Mouse (Mus musculus): ENCODE measurements at regions not wholly inside any gene's neighbourhood (a gene's known extent, or its start where the extent isn't known, plus 50 kb on each side); places are given as distances from the start of the nearest gene placed in this dataset.

- WGBS: 39% methylated on average over 4 of the region's 4 CpGs
Measured at GRCm38 (mm10) chr2:160062148-160062937, 271.6 kb downstream of the Gm826 start.

DNA sequence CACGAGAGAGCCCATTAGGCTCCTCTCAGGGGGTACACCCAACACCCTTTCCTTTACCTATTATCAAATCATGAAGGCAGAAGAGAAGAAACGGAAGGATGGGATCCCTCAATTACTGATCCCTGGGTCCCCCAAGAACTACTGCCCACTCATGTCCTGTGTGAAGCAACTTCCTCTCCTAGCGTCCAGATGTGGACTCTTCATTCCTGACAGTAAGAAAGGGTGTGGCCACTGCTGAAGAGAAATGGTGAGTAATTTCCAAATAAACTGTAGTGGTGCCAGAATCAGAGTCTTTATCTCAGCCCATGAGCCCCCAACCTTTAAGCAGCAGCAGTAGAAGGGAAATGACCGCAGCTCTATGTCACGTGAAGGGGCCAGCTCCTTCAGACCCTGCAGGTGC lies 273.9 kb downstream of the Gm826 start:
- ATAC-seq (ENCODE audit: low FRiP score, low TSS enrichment): no peak
- Histone ChIP-seq H3K27ac (ENCODE audit: low read depth, low read length) (no peak overlapping the region), H3K4me1 (ENCODE audit: control insufficient read depth, insufficient read depth, low read length) (0 out of 2 replicates have a peak, but pooled peaks cover 3% of the 10 kb centered on the region), H3K9me3 (ENCODE audit: control insufficient read depth, low read length) (no peaks in the 10 kb centered on the region), H3K4me3 (ENCODE audit: low read length) (no peak overlapping the region), H3K27me3 (ENCODE audit: control insufficient read depth, insufficient read depth, low read length) (no peaks in the 10 kb centered on the region), H3K9ac (ENCODE audit: low read depth, low read length) (no peak overlapping the region), H3K36me3 (ENCODE audit: control insufficient read depth, insufficient read depth, low read length) (no peaks in the 10 kb centered on the region), H3K4me2 (replicated peaks; ENCODE audit: low read depth, low read length) (no peak overlapping the region)
- WGBS: 83% methylated on average over 5 of the region's 5 CpGs

More at GRCm38 (mm10) chr2:160062148-160062937, 271.6 kb downstream of the Gm826 start:
- Histone ChIP-seq H3K4me1 (ENCODE audit: control insufficient read depth, insufficient read depth, low read length) (peaks cover 6% of the 10 kb centered on the region; the same call in 1 of the 2 replicates), H3K27ac (ENCODE audit: low read depth, low read length) (no peak overlapping the region), H3K4me2 (replicated peaks; ENCODE audit: low read depth, low read length) (no peak overlapping the region), H3K27me3 (ENCODE audit: control insufficient read depth, insufficient read depth, low read length) (no peaks in the 10 kb centered on the region), H3K36me3 (ENCODE audit: control insufficient read depth, insufficient read depth, low read length) (no peaks in the 10 kb centered on the region), H3K4me3 (ENCODE audit: low read length) (no peak overlapping the region), H3K9ac (ENCODE audit: low read depth, low read length) (no peak overlapping the region), H3K9me3 (ENCODE audit: control insufficient read depth, low read length) (no peaks in the 10 kb centered on the region)
- no peak for ATAC-seq (ENCODE audit: low FRiP score, low TSS enrichment)

- H3K9ac ChIP-seq (ENCODE audit: low read depth, low read length): no peak overlapping the region
- no peak overlapping the region for H3K4me3 ChIP-seq (ENCODE audit: low read length)
- no peaks in the 10 kb centered on the region for H3K27me3 ChIP-seq (ENCODE audit: control insufficient read depth, insufficient read depth, low read length)
- H3K36me3 ChIP-seq (ENCODE audit: control insufficient read depth, insufficient read depth, low read length): no peaks in the 10 kb centered on the region
- 0 out of 2 replicates have a peak, but pooled peaks cover 2% of the 10 kb centered on the region for H3K4me1 ChIP-seq (ENCODE audit: control insufficient read depth, insufficient read depth, low read length)
- no peaks in the 10 kb centered on the region for H3K9me3 ChIP-seq (ENCODE audit: control insufficient read depth, low read length)
- H3K27ac ChIP-seq (ENCODE audit: low read depth, low read length): no peak overlapping the region
- WGBS: 62% methylated on average over 6 of the region's 6 CpGs
- H3K4me2 ChIP-seq (replicated peaks; ENCODE audit: low read depth, low read length): no peak overlapping the region
- ATAC-seq (ENCODE audit: low FRiP score, low TSS enrichment): no peak
Measured at GRCm38 (mm10) chr2:160057211-160057610, 276.8 kb downstream of the Gm826 start.

- 89% methylated on average over 14 of the region's 14 CpGs for WGBS
- no peak for ATAC-seq (ENCODE audit: low FRiP score, low TSS enrichment)
Measured at GRCm38 (mm10) chr2:160054411-160054810, 279.6 kb downstream of the Gm826 start.

DNA sequence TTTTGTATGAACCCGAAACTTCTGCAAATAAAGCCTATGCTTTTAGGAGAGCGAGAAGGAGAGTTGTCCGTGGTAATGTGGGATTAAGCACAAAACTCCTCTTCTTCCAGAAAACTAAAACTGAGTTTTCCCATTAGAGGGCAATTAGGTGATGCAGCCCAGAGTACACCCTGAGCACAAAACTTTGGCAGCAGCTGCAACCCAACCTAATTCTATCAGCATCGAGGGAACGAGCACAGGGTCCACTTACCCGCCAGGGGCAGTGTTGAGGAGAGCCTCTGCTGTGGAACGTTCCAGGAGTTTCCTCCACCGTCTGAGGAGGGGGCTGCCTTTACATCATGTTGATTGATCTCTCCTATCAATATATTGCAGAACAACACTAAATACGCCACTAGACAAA lies 285.7 kb downstream of the Gm826 start:
- H3K27me3 ChIP-seq (ENCODE audit: control insufficient read depth, insufficient read depth, low read length): no peaks in the 10 kb centered on the region
- no peak overlapping the region for H3K27ac ChIP-seq (ENCODE audit: low read depth, low read length)
- WGBS: 88% methylated on average over 9 of the region's 9 CpGs
- no peak overlapping the region for H3K4me2 ChIP-seq (replicated peaks; ENCODE audit: low read depth, low read length)
- H3K4me1 ChIP-seq (ENCODE audit: control insufficient read depth, insufficient read depth, low read length): no peaks in the 10 kb centered on the region
- no peaks in the 10 kb centered on the region for H3K36me3 ChIP-seq (ENCODE audit: control insufficient read depth, insufficient read depth, low read length)
- H3K9me3 ChIP-seq (ENCODE audit: control insufficient read depth, low read length): no peaks in the 10 kb centered on the region
- ATAC-seq (ENCODE audit: low FRiP score, low TSS enrichment): no peak
- no peak overlapping the region for H3K4me3 ChIP-seq (ENCODE audit: low read length)
- H3K9ac ChIP-seq (ENCODE audit: low read depth, low read length): no peak overlapping the region

More at GRCm38 (mm10) chr2:160054411-160054810, 279.6 kb downstream of the Gm826 start:
- H3K27me3 ChIP-seq (ENCODE audit: control insufficient read depth, insufficient read depth, low read length): no peaks in the 10 kb centered on the region
- H3K4me1 ChIP-seq (ENCODE audit: control insufficient read depth, insufficient read depth, low read length): no peaks in the 10 kb centered on the region
- no peaks in the 10 kb centered on the region for H3K36me3 ChIP-seq (ENCODE audit: control insufficient read depth, insufficient read depth, low read length)
- no peak overlapping the region for H3K9ac ChIP-seq (ENCODE audit: low read depth, low read length)
- H3K4me2 ChIP-seq (replicated peaks; ENCODE audit: low read depth, low read length): no peak overlapping the region
- no peak overlapping the region for H3K4me3 ChIP-seq (ENCODE audit: low read length)
- H3K27ac ChIP-seq (ENCODE audit: low read depth, low read length): no peak overlapping the region
- no peaks in the 10 kb centered on the region for H3K9me3 ChIP-seq (ENCODE audit: control insufficient read depth, low read length)

DNA sequence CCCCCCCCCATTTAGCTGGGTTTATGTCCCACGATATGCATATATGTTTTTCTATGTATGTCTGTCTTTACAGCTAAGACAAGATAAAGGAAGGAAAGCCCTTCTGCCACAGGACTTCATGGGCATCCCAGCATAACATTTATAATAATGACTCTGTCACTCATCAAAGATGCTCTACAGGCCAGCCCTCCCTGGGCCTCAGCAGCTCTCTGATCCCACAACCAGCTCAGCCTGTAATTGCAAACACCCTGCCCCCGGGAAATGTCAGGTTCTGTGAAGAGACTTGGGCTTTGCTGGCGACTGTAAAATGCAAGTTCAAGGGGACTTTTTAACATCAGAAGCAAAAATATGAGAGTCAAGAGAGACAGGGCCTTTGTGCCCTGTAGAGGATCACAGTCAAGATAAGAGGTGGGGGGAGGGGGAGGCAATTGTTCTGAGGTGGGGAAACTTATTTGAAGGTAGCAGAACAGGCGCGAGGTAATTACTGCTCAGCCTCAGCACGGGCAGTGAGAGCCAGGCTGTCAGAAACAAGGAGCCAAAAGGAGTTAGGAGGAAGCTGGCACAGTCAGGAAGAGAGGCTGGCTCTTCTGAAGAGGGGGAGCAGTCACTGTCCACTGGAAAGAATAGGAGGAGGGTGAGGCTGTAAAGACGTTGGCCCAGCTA lies 286.9 kb downstream of the Gm826 start:
- H3K9ac ChIP-seq (ENCODE audit: low read depth, low read length): no peak overlapping the region
- WGBS: 19% methylated on average over 7 of the region's 7 CpGs

DNA sequence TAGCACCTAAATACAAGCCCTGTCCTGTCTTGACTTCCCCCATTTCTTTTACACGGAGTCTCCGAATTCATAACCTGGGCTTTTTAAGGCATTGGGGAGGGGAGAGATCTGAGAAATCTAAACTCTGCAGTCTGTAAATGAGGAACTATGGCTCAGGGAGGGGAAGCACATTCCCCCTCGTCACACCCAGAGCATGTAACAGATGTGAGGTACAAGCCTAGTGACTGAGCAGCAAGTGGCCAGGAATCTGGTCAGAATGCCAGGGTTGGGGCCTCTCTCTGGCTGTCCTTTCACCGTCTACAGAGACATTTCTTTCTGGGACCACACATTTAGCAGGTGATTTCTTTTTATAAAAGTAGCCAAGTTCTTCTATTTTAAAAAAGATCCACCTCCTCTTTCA lies 289.4 kb downstream of the Gm826 start:
- H3K9me3 ChIP-seq (ENCODE audit: control insufficient read depth, low read length): no peaks in the 10 kb centered on the region
- H3K4me2 ChIP-seq (replicated peaks; ENCODE audit: low read depth, low read length): no peak overlapping the region
- ATAC-seq (ENCODE audit: low FRiP score, low TSS enrichment): no peak
- no peaks in the 10 kb centered on the region for H3K4me1 ChIP-seq (ENCODE audit: control insufficient read depth, insufficient read depth, low read length)
- H3K27ac ChIP-seq (ENCODE audit: low read depth, low read length): no peak overlapping the region
- no peaks in the 10 kb centered on the region for H3K36me3 ChIP-seq (ENCODE audit: control insufficient read depth, insufficient read depth, low read length)
- H3K9ac ChIP-seq (ENCODE audit: low read depth, low read length): no peak overlapping the region
- no peak overlapping the region for H3K4me3 ChIP-seq (ENCODE audit: low read length)
- no peaks in the 10 kb centered on the region for H3K27me3 ChIP-seq (ENCODE audit: control insufficient read depth, insufficient read depth, low read length)
- WGBS: 76% methylated on average over 4 of the region's 4 CpGs

More for the DNA sequence above, 286.9 kb downstream of the Gm826 start:
- no peak overlapping the region for H3K4me3 ChIP-seq (ENCODE audit: low read length)
- H3K4me2 ChIP-seq (replicated peaks; ENCODE audit: low read depth, low read length): no peak overlapping the region
- H3K36me3 ChIP-seq (ENCODE audit: control insufficient read depth, insufficient read depth, low read length): no peaks in the 10 kb centered on the region
- H3K27ac ChIP-seq (ENCODE audit: low read depth, low read length): no peak overlapping the region
- no peak for ATAC-seq (ENCODE audit: low FRiP score, low TSS enrichment)
- no peaks in the 10 kb centered on the region for H3K27me3 ChIP-seq (ENCODE audit: control insufficient read depth, insufficient read depth, low read length)
- H3K4me1 ChIP-seq (ENCODE audit: control insufficient read depth, insufficient read depth, low read length): no peaks in the 10 kb centered on the region
- no peaks in the 10 kb centered on the region for H3K9me3 ChIP-seq (ENCODE audit: control insufficient read depth, low read length)

DNA sequence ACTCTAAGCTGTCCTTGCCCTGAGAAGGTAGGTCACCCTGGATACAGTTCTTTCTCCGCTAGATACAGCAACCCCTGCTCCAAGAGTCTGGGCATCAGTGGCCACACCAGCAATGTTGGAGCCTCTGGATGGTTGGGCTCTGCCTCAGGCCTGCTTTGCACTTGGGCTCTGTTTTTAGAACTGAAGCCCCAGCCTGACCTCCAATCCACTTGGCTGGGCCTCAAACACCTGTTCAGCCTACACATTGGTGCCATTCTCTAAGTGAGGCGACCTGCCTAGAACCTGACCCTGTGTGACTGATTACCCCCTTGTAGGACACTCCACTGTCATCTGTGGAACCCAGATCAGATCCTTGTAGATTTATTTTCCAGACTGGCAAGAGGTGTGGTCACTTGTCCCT lies 289.8 kb downstream of the Gm826 start:
- no peak overlapping the region for H3K27ac ChIP-seq (ENCODE audit: low read depth, low read length)
- WGBS: 83% methylated on average over 2 of the region's 2 CpGs
- H3K9me3 ChIP-seq (ENCODE audit: control insufficient read depth, low read length): no peaks in the 10 kb centered on the region
- no peaks in the 10 kb centered on the region for H3K27me3 ChIP-seq (ENCODE audit: control insufficient read depth, insufficient read depth, low read length)
- no peaks in the 10 kb centered on the region for H3K4me1 ChIP-seq (ENCODE audit: control insufficient read depth, insufficient read depth, low read length)
- H3K9ac ChIP-seq (ENCODE audit: low read depth, low read length): no peak overlapping the region
- ATAC-seq (ENCODE audit: low FRiP score, low TSS enrichment): no peak
- no peaks in the 10 kb centered on the region for H3K36me3 ChIP-seq (ENCODE audit: control insufficient read depth, insufficient read depth, low read length)
- H3K4me2 ChIP-seq (replicated peaks; ENCODE audit: low read depth, low read length): no peak overlapping the region
- H3K4me3 ChIP-seq (ENCODE audit: low read length): no peak overlapping the region

- no peaks in the 10 kb centered on the region for H3K36me3 ChIP-seq (ENCODE audit: control insufficient read depth, insufficient read depth, low read length)
- no peak overlapping the region for H3K9ac ChIP-seq (ENCODE audit: low read depth, low read length)
- 84% methylated on average over 1 of the region's 1 CpGs for WGBS
- no peak for ATAC-seq (ENCODE audit: low FRiP score, low TSS enrichment)
- H3K27me3 ChIP-seq (ENCODE audit: control insufficient read depth, insufficient read depth, low read length): no peaks in the 10 kb centered on the region
- H3K9me3 ChIP-seq (ENCODE audit: control insufficient read depth, low read length): no peaks in the 10 kb centered on the region
- no peak overlapping the region for H3K27ac ChIP-seq (ENCODE audit: low read depth, low read length)
- H3K4me2 ChIP-seq (replicated peaks; ENCODE audit: low read depth, low read length): no peak overlapping the region
- no peak overlapping the region for H3K4me3 ChIP-seq (ENCODE audit: low read length)
- no peaks in the 10 kb centered on the region for H3K4me1 ChIP-seq (ENCODE audit: control insufficient read depth, insufficient read depth, low read length)
Measured at GRCm38 (mm10) chr2:160029432-160029831, 304.5 kb downstream of the Gm826 start.

All from kidney, embryonic 14.5 days (tissue).